Mouse (Mus musculus): ENCODE measurements around the gene Map1lc3a. TPM values are rescaled to one million over a fixed set of nuclear protein-coding genes. Genes with fewer than 3 reads are reported as not detected.

The Map1lc3a gene
- polyA plus RNA-seq, 1 experiment from 2014 or later: 452 TPM

DNA sequence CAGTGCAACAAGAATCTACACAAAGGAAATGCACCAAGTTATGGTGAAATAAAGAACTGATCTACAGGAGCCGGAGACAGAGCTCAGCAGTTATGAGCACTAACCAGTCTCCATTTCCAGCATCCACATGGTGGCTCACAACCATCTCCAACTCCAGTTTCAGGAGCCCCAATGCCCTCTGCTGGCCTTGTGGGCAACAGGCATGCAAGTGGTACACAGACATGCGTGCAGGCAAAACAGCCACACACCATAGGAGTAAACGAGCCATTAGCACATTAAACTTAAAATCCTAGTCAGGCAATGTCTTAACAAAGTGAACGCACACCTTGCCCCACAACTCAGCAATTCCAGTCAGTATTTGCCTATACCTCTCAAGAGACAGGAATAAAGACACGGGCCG is 4.1 kb upstream of the Map1lc3a start:
- H3K27me3 ChIP-seq: no peaks in the 10 kb centered on the region
- H3K4me1 ChIP-seq (replicated peaks): peaks cover 1% of the 10 kb centered on the region
- no peak overlapping the region for H3K4me3 ChIP-seq
- H3K36me3 ChIP-seq: no peaks in the 10 kb centered on the region
- H3K9me3 ChIP-seq: no peaks in the 10 kb centered on the region
- ATAC-seq (ENCODE audit: low read depth): no peak
- no peak overlapping the region for H3K9ac ChIP-seq
- 79% methylated on average over 6 of the region's 6 CpGs for WGBS
- H3K27ac ChIP-seq (replicated peaks): no peak overlapping the region
- H3K4me2 ChIP-seq: no peak overlapping the region

DNA sequence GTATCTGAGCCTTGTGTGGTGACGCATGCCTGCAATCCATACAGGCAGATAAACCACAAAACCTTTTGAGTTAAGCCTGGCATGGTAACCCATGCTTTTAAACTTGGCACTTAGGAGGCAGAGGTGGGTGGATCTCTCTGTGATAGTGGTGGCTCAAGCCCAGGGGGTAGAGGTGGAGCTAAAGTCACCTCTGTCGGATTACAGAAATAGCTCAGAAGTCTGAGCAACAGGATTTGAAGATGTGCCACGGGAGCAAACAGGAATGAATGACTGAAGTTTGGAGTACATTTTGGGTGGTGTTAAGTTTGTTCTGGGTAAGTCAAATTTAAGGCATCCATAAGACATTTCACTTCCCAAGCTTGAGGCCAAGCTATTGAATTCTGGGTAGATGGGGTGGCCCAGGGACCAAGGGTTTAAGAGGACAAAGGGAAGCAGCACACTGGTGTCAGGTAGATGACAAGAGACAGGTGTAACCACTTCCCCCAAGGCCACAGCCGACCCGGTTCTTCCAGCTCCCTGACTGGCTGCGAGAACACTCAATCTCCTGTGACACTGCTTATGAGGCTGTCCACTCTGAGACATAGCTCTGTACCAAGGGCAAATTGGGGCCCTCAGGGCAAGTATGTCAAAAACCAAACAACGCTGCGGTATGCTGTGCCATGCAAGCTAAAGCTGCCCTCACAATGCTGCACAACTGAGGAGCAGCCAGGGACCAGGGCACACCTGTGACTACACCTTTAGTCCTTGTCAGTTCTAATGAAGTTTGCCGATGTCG is 3.5 kb upstream of the Map1lc3a start:
- WGBS: 81% methylated on average over 10 of the region's 10 CpGs
- no peak for ATAC-seq (ENCODE audit: low read depth)
- Histone ChIP-seq H3K36me3 (peaks cover 1% of the 10 kb centered on the region; the same call in 1 of the 2 replicates), H3K27ac (replicated peaks) (no peak overlapping the region), H3K4me3 (no peak overlapping the region), H3K27me3 (no peaks in the 10 kb centered on the region), H3K9ac (no peak overlapping the region), H3K4me1 (replicated peaks) (peaks cover 8% of the 10 kb centered on the region), H3K4me2 (no peak overlapping the region), H3K9me3 (no peaks in the 10 kb centered on the region)

DNA sequence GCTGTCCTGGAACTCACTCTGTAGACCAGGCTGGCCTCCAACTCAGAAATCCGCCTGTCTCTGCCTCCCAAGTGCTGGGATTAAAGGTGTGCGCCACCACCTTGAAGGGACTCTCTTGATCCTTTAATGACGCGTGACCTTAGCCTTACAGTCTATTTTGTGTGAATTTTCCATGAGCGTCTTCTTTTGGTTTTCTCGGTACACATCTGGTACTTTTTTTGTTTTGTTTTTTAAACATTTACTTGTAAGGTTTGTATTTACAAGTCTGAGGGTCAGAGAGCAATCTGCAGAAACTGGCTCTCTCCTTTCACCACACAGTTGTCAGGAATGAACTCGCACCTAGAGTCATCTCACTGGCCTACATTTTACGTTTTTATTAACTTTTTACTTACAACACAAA is 2.5 kb upstream of the Map1lc3a start:
- Histone ChIP-seq H3K4me1 (replicated peaks) (peaks cover 11% of the 10 kb centered on the region), H3K27me3 (no peaks in the 10 kb centered on the region), H3K4me3 (no peak overlapping the region), H3K4me2 (no peak overlapping the region), H3K9me3 (no peaks in the 10 kb centered on the region), H3K27ac (replicated peaks) (no peak overlapping the region), H3K36me3 (peaks cover 11% of the 10 kb centered on the region), H3K9ac (no peak overlapping the region)
- ATAC-seq (ENCODE audit: low read depth): no peak
- WGBS: 85% methylated on average over 8 of the region's 8 CpGs

DNA sequence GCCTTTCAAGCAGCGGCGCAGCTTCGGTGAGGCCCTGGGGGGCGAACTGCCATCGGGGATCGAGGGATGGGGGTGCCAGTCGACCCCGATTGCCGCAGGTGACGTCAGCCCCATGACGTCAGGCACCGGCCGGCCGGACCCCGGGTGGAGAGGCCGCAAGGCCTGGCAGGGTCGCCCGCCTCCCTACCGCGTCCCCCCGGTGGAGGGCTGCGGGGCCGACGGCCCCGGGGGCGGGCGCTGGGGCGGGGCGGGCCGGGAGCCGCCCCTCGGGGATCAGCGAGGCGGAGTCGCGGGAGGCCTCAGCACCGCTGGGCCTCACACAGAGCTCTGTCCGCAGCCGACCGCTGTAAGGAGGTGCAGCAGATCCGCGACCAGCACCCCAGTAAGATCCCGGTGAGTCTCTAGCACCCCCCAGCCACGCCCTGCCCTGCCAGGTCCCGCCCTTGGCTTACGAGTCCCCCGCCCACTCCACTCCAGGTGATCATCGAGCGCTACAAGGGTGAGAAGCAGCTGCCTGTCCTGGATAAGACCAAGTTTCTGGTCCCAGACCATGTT is 601 bp downstream of the Map1lc3a start:
- Histone ChIP-seq H3K9ac (peak overlapping the region; percentile 89), H3K4me3 (peak overlapping the region; percentile 84), H3K27me3 (no peaks in the 10 kb centered on the region), H3K4me2 (peak overlapping the region; percentile 79), H3K4me1 (replicated peaks) (peaks cover 11% of the 10 kb centered on the region), H3K9me3 (no peaks in the 10 kb centered on the region), H3K36me3 (peaks cover 29% of the 10 kb centered on the region), H3K27ac (replicated peaks) (peak overlapping the region; percentile 89)
- peak; percentile 71 for ATAC-seq (ENCODE audit: low read depth)
- WGBS: under 1% methylated on average over 41 of the region's 49 CpGs

DNA sequence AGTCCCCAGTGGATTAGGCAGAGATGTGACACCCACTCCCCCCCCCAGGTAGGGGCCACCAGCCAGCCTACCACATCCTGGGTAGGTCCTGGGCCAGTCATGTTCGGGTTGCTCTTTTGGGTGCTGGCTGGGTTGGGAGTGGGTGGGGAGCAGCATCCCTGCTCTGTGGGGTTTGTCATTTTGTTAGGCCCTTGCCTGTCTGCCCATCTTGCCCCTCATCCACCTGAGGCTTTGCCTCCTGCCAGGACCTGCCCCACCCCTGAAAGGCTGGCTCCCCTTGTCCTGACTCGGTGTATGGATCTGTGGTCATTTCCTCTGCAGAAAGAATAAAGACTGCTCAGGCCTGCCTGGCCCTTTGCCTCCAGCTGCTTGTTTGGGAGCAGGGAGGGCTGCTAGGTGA is 1.6 kb downstream of the Map1lc3a start:
- H3K27ac ChIP-seq (replicated peaks): no peak overlapping the region
- 93% methylated on average over 2 of the region's 2 CpGs for WGBS
- peak overlapping the region; percentile 79 for H3K4me2 ChIP-seq
- peaks cover 11% of the 10 kb centered on the region for H3K4me1 ChIP-seq (replicated peaks)
- H3K9ac ChIP-seq: peak overlapping the region; percentile 89
- no peaks in the 10 kb centered on the region for H3K9me3 ChIP-seq
- H3K4me3 ChIP-seq: peak overlapping the region; percentile 84
- H3K27me3 ChIP-seq: no peaks in the 10 kb centered on the region
- ATAC-seq (ENCODE audit: low read depth): no peak
- H3K36me3 ChIP-seq: peaks cover 36% of the 10 kb centered on the region

DNA sequence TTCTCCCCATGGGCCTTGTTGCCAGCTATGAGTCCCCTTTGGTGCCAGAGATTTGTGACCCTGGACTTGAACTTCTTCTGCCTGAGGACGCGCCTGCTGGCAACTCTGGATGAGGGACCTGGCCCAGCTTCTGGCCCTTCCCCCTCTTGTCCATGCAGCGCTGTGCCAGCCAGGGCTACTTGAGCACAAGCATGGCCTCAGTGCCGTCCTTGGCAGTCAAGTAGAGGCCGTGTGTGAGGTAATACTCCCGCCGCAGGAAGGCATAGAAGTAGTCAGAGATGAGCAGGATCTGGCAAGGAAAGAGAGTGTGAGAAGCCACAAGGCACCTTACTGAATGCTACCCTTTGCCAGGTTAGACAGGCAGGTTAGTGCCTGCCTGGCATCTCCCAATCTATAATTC is 2.3 kb downstream of the Map1lc3a start:
- Histone ChIP-seq H3K27me3 (no peaks in the 10 kb centered on the region), H3K9me3 (no peaks in the 10 kb centered on the region), H3K4me2 (no peak overlapping the region), H3K9ac (no peak overlapping the region), H3K27ac (replicated peaks) (no peak overlapping the region), H3K36me3 (peaks cover 42% of the 10 kb centered on the region), H3K4me1 (replicated peaks) (peaks cover 11% of the 10 kb centered on the region), H3K4me3 (no peak overlapping the region)
- WGBS: 92% methylated on average over 7 of the region's 7 CpGs
- no peak for ATAC-seq (ENCODE audit: low read depth)

DNA sequence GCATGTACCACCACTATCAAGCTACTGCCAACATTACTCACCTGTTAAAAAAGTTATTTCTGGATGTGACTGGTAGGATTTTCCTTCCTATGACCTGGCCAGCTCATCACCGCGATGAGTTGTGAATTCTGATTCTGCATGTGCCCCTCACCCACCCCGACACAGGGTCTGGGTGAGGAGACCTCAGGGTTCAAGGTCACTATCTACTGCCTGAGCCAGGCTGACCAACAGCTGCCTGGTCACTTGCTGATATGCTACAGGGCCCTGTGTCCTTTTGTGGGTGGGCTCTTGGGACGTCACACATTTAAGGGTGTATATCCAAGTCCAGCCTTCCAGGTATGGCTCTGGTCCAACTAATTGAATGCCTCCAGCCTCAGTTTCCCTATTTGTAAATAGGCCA is 3.1 kb downstream of the Map1lc3a start:
- no peak overlapping the region for H3K27ac ChIP-seq (replicated peaks)
- no peak overlapping the region for H3K4me3 ChIP-seq
- 95% methylated on average over 4 of the region's 4 CpGs for WGBS
- no peak overlapping the region for H3K4me2 ChIP-seq
- H3K36me3 ChIP-seq: peaks cover 46% of the 10 kb centered on the region
- peaks cover 11% of the 10 kb centered on the region for H3K4me1 ChIP-seq (replicated peaks)
- H3K9me3 ChIP-seq: no peaks in the 10 kb centered on the region
- no peak overlapping the region for H3K9ac ChIP-seq
- H3K27me3 ChIP-seq: no peaks in the 10 kb centered on the region
- ATAC-seq (ENCODE audit: low read depth): no peak

DNA sequence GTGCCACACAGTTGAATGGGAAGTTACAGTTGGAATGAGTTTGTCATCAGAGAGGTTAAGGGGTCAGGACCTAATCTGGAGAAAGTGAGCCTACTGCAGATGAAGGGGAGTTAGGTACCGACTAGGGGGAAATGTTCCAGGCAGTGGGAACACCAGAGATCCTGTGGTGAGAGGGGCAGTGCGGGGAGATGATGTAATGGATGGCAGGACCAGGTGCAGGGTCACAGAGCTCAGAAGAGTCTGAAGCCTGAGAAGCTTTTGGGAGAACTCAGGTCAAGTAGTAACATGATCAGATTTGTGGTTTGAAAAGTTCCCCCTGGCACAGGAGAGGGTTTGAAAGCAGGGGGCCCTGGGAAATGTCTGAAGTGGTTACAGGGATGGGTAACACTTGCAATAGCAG is 4.0 kb downstream of the Map1lc3a start:
- Histone ChIP-seq H3K4me2 (no peak overlapping the region), H3K36me3 (peaks cover 46% of the 10 kb centered on the region), H3K9me3 (no peaks in the 10 kb centered on the region), H3K27ac (replicated peaks) (no peak overlapping the region), H3K4me3 (no peak overlapping the region), H3K4me1 (replicated peaks) (peaks cover 11% of the 10 kb centered on the region), H3K27me3 (no peaks in the 10 kb centered on the region), H3K9ac (no peak overlapping the region)
- ATAC-seq (ENCODE audit: low read depth): no peak
- 92% methylated on average over 2 of the region's 2 CpGs for WGBS

DNA sequence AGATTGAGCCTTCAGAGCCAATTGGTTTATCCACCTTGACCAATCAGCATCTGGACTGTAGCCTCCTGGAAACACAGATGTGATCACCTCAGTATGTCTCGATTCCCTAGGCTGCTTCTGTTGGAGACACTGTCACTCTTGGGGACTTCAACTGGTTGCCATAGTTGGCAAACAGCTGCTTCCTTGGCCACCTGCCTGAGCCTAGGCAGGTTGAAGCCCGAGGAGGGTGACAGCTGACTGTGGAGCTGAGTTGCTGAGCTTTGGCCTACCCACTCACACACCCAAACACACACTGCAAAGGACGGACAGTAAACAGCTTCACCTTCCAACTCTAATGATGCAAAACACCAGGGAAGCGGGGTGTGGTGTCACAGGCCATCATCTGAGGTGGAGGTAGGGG is 7.7 kb downstream of the Map1lc3a start:
- no peak for ATAC-seq (ENCODE audit: low read depth)

DNA sequence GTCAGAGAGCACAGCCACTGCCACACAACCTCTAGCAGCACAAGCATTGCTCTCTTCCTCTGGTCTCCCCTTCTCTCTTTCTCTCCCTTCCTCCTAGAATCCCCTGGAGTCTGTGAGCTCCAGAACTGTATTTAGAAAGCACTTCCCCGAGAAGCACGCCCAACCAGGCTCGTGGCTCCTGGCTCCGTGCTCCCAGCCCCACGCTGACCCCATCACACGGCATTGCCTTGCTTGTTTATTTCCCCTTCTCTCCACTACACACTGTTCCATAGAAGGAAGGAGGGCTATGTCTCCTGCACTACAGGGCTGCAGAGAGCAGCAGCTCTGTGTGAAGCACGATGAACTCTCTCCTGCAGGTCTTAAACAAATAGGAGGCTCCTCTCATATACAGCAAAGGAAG is 8.6 kb downstream of the Map1lc3a start:
- no peak for ATAC-seq (ENCODE audit: low read depth)
- Histone ChIP-seq H3K9ac (no peak overlapping the region), H3K27me3 (no peaks in the 10 kb centered on the region), H3K4me3 (no peak overlapping the region), H3K4me1 (replicated peaks) (no peaks in the 10 kb centered on the region), H3K9me3 (no peaks in the 10 kb centered on the region), H3K36me3 (peaks cover 27% of the 10 kb centered on the region; the same call in 1 of the 2 replicates), H3K27ac (replicated peaks) (no peak overlapping the region), H3K4me2 (no peak overlapping the region)
- 89% methylated on average over 7 of the region's 7 CpGs for WGBS

More for the DNA sequence above, 7.7 kb downstream of the Map1lc3a start:
- H3K9ac ChIP-seq: no peak overlapping the region
- peaks cover 32% of the 10 kb centered on the region for H3K36me3 ChIP-seq
- 89% methylated on average over 4 of the region's 4 CpGs for WGBS
- H3K27me3 ChIP-seq: no peaks in the 10 kb centered on the region
- H3K4me2 ChIP-seq: no peak overlapping the region
- H3K4me3 ChIP-seq: no peak overlapping the region
- no peaks in the 10 kb centered on the region for H3K9me3 ChIP-seq
- H3K27ac ChIP-seq (replicated peaks): no peak overlapping the region
- H3K4me1 ChIP-seq (replicated peaks): no peaks in the 10 kb centered on the region

DNA sequence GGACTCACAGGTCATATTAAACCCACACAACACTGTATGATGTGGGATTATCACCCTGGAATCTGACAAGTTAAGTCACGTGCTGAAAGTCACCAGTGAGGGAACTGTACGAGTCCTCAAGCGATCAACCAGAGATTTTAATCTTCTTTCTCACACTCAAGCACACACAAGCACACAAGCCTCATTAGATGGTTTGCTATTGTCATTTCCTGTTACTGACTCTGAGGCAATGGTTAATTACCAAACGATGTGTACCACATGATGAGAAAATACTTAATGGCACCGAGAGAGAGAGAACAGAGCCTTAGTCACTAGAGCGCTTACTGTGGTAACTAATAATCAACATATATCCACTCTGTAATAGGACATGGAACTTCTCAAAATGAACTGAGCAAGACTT is 9.6 kb downstream of the Map1lc3a start:
- H3K27ac ChIP-seq (replicated peaks): no peak overlapping the region
- H3K4me1 ChIP-seq (replicated peaks): no peaks in the 10 kb centered on the region
- H3K36me3 ChIP-seq: peaks cover 31% of the 10 kb centered on the region
- no peak overlapping the region for H3K9ac ChIP-seq
- H3K27me3 ChIP-seq: no peaks in the 10 kb centered on the region
- no peak overlapping the region for H3K4me3 ChIP-seq
- no peak for ATAC-seq (ENCODE audit: low read depth)
- no peak overlapping the region for H3K4me2 ChIP-seq
- H3K9me3 ChIP-seq: no peaks in the 10 kb centered on the region
- WGBS: 84% methylated on average over 6 of the region's 6 CpGs

DNA sequence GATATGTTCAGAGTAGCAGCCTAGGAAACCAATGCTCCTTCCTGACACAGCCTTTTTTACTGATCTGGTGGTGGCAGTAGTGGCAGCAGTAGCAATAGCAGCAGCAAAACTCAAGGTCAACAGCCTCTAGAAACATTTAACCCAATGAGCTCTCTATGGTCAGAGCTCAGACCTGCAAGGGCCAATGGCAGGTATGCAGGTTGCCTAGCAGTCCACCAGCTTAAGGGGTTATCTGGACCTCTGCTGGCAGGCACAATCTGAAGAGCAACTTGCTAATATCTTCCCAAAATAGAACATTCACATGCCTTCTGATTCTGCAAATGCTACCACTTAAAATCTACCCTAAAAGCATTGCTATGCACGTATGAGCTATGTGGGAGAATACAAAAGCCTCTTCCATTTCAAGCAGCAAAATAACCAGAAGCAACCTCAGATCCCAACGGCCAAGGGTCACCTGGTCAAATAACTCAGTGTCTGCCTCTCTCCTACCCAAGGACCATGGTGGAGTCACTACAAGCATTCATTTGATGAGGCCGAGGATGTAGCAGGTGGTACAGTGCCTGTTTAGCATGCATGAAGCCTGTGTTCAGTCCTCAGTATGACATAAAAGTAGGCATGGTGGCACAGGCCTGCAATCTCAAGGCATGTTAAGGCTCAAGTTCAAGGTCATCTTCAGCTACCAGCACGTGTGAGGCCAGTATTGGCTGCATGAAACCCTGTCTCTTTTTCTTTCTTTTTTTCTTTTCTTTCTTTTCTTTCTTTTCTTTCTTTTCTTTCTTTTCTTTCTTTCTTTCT is 11.6 kb downstream of the Map1lc3a start:
- no peak overlapping the region for H3K4me3 ChIP-seq
- no peaks in the 10 kb centered on the region for H3K4me1 ChIP-seq (replicated peaks)
- no peak overlapping the region for H3K27ac ChIP-seq (replicated peaks)
- H3K36me3 ChIP-seq: peaks cover 43% of the 10 kb centered on the region
- no peak for ATAC-seq (ENCODE audit: low read depth)
- no peaks in the 10 kb centered on the region for H3K27me3 ChIP-seq
- no peak overlapping the region for H3K9ac ChIP-seq
- H3K9me3 ChIP-seq: no peaks in the 10 kb centered on the region
- H3K4me2 ChIP-seq: no peak overlapping the region
- WGBS: 89% methylated on average over 4 of the region's 4 CpGs

Data from neural tube, embryonic 13.5 days (tissue).